Mouse (Mus musculus) brain, embryonic 14.5 days (tissue): Measurements from ENCODE around the gene Trp63.

Experiments used
- CTCF ChIP-seq: fragments of 200-500 bp; IDR thresholded peaks from 2 replicates; pipeline ENCODE4 v1.5.1; 2012; ENCODE audit warnings: inconsistent platforms, mild to moderate bottlenecking, moderate library complexity, borderline replicate concordance; ENCODE audit not compliant: insufficient read depth, insufficient read length; ENCODE audit errors: extremely low read depth
- POLR2A ChIP-seq: fragments of 200-500 bp; IDR thresholded peaks from 2 replicates; pipeline ENCODE4 v1.6.1; 2012; ENCODE audit warnings: mild to moderate bottlenecking, inconsistent platforms, borderline replicate concordance; ENCODE audit not compliant: poor library complexity, insufficient read depth, insufficient read length, severe bottlenecking; ENCODE audit errors: extremely low read depth

GRCm38 (mm10) chr16:25777501-25777900, 93.9 kb downstream of the Trp63 start:
- TF ChIP-seq POLR2A = no peak
- TF ChIP-seq CTCF = no peak
